Mouse (Mus musculus): ENCODE results near the gene Jund.

- no peak for TF ChIP-seq POLR2A (IDR thresholded peaks at IDR 0.05; ENCODE audit: insufficient read depth, low read depth, low read length)
- TF ChIP-seq CTCF (IDR thresholded peaks at IDR 0.05), result no peak
- peak; percentile 61; the same call in 1 of the 2 replicates for TF ChIP-seq EP300 (IDR thresholded peaks at IDR 0.05; ENCODE audit: insufficient read depth, low read depth, low read length)
Observed at GRCm38 (mm10) chr8:70667071-70667470, 31.7 kb upstream of the Jund start.

Measured in heart, adult 2 months (tissue).